Mouse (Mus musculus): ENCODE data around the gene Fgfr2.

Fgfr2 gene

GRCm38 (mm10) chr7:133041784-133042183, 81.4 kb downstream of the Fgfr2 start:
- DNase-seq (ENCODE audit: low read depth, low spot score) = no peak

- no peak for DNase-seq (ENCODE audit: low read depth, low spot score)
Measured at GRCm38 (mm10) chr7:133040688-133041345, 82.3 kb downstream of the Fgfr2 start.

- no peak for DNase-seq (ENCODE audit: low read depth, low spot score)
Measured at GRCm38 (mm10) chr7:133039556-133040255, 83.4 kb downstream of the Fgfr2 start.

GRCm38 (mm10) chr7:133037618-133038017, 85.5 kb downstream of the Fgfr2 start:
- no peak for DNase-seq (ENCODE audit: low read depth, low spot score)

GRCm38 (mm10) chr7:133037217-133037616, 85.9 kb downstream of the Fgfr2 start:
- no peak for DNase-seq (ENCODE audit: low read depth, low spot score)

GRCm38 (mm10) chr7:133035901-133036300, 87.2 kb downstream of the Fgfr2 start:
- DNase-seq (ENCODE audit: low read depth, low spot score) = no peak

- DNase-seq (ENCODE audit: low read depth, low spot score) = peak; percentile 50
Measured at GRCm38 (mm10) chr7:133032589-133033203, 90.5 kb downstream of the Fgfr2 start.

- no peak for DNase-seq (ENCODE audit: low read depth, low spot score)
Measured at GRCm38 (mm10) chr7:133029496-133030047, 93.6 kb downstream of the Fgfr2 start.

GRCm38 (mm10) chr7:133029004-133029403, 94.1 kb downstream of the Fgfr2 start:
- DNase-seq (ENCODE audit: low read depth, low spot score) = no peak

GRCm38 (mm10) chr7:133027930-133028329, 95.2 kb downstream of the Fgfr2 start:
- DNase-seq (ENCODE audit: low read depth, low spot score) = no peak

- DNase-seq (ENCODE audit: low read depth, low spot score) = no peak
Measured at GRCm38 (mm10) chr7:133024694-133025093, 98.5 kb downstream of the Fgfr2 start.

- no peak for DNase-seq (ENCODE audit: low read depth, low spot score)
Measured at GRCm38 (mm10) chr7:133019481-133020020, 103.6 kb downstream of the Fgfr2 start.

GRCm38 (mm10) chr7:133018961-133019360, 104.2 kb downstream of the Fgfr2 start:
- DNase-seq (ENCODE audit: low read depth, low spot score) = no peak

GRCm38 (mm10) chr7:133015416-133016070, 107.6 kb downstream of the Fgfr2 start:
- no peak for DNase-seq (ENCODE audit: low read depth, low spot score)

GRCm38 (mm10) chr7:133014631-133015030, 108.5 kb downstream of the Fgfr2 start:
- no peak for DNase-seq (ENCODE audit: low read depth, low spot score)

- DNase-seq (ENCODE audit: low read depth, low spot score) = no peak
Measured at GRCm38 (mm10) chr7:133013923-133014322, 109.2 kb downstream of the Fgfr2 start.

GRCm38 (mm10) chr7:133012637-133013366, 110.3 kb downstream of the Fgfr2 start:
- no peak for DNase-seq (ENCODE audit: low read depth, low spot score)

GRCm38 (mm10) chr7:133011611-133012010, 111.5 kb downstream of the Fgfr2 start:
- peak; percentile 22 for DNase-seq (ENCODE audit: low read depth, low spot score)

- peak; percentile 32 for DNase-seq (ENCODE audit: low read depth, low spot score)
Measured at GRCm38 (mm10) chr7:133011191-133011590, 112.0 kb downstream of the Fgfr2 start.

GRCm38 (mm10) chr7:133010477-133010876, 112.7 kb downstream of the Fgfr2 start:
- no peak for DNase-seq (ENCODE audit: low read depth, low spot score)

GRCm38 (mm10) chr7:133009676-133010075, 113.5 kb downstream of the Fgfr2 start:
- no peak for DNase-seq (ENCODE audit: low read depth, low spot score)
